Mouse (Mus musculus) spleen, adult 2 months (tissue): ENCODE data around the gene Dut.

Experiments used
- CTCF ChIP-seq: fragments of 200-500 bp; IDR thresholded peaks from 2 replicates; pipeline ENCODE4 v1.5.1; 2011; ENCODE audit warnings: mild to moderate bottlenecking, inconsistent platforms; ENCODE audit not compliant: insufficient read depth, insufficient read length, insufficient replicate concordance; ENCODE audit errors: extremely low read depth
- POLR2A ChIP-seq: fragments of 200-500 bp; IDR thresholded peaks from 2 replicates; pipeline ENCODE4 v1.6.1; 2011; ENCODE audit warnings: low read depth, low read length, inconsistent platforms

GRCm38 (mm10) chr2:125268876-125269275 is 21.9 kb downstream of the Dut start:
- TF ChIP-seq POLR2A, result no peak
- no peak for TF ChIP-seq CTCF
